Mouse (Mus musculus) embryonic facial prominence, embryonic 10.5 days (tissue): ENCODE data around the gene Il12b. TPM values are rescaled to one million over a fixed set of nuclear protein-coding genes. Genes with fewer than 3 reads are reported as not detected.

Experiments used
- DNase-seq: peaks from one replicate; pipeline ENCODE4 v3.0.0-alpha.2; 2017; ENCODE audit warnings: low spot score
- H3K27ac ChIP-seq: fragments of 300-500 bp; sonication (generic); replicated peaks from 2 replicates; pipeline ENCODE4 v1.5.1; 2016; ENCODE audit warnings: mild to moderate bottlenecking
- H3K27me3 ChIP-seq: fragments of 300-500 bp; sonication (generic); replicated peaks from 2 replicates; pipeline ENCODE4 v1.6.1; 2016; ENCODE audit warnings: low read depth, mild to moderate bottlenecking; ENCODE audit not compliant: poor library complexity, severe bottlenecking
- H3K36me3 ChIP-seq: fragments of 300-500 bp; sonication (generic); replicated peaks from 2 replicates; pipeline ENCODE4 v1.6.1; 2016; ENCODE audit warnings: mild to moderate bottlenecking, moderate library complexity
- H3K4me1 ChIP-seq: fragments of 300-500 bp; sonication (generic); 2 replicates; pipeline ENCODE4 v1.6.1; 2016
- H3K4me3 ChIP-seq: fragments of 300-500 bp; sonication (generic); 2 replicates; pipeline ENCODE4 v1.5.1; 2016; ENCODE audit warnings: mild to moderate bottlenecking, moderate library complexity
- H3K9me3 ChIP-seq: fragments of 300-500 bp; sonication (generic); 2 replicates; pipeline ENCODE4 v1.6.1; 2016; ENCODE audit warnings: mild to moderate bottlenecking
- WGBS: fragments of 180-500 bp; shearing (Covaris S2); methylation state at CpG from one replicate; pipeline ENCODE4 v1.1.7; 2016; 5-methylcytosine and 5-hydroxymethylcytosine counted together
- polyA plus RNA-seq: library from polyadenylated mRNA; unstranded; fragments of >200 nt; fragmentation: Nextera tagmentation; extraction: Ambion mirVana; gene quantifications from 2 replicates; pipeline ENCODE4 v1.2.1, GENCODE M21; 2016

The Il12b gene
- polyA plus RNA-seq, 1 experiment from 2014 or later, result not detected

GRCm38 (mm10) chr11:44461493-44461892, 61.6 kb downstream of the Il12b start:
- 87% methylated on average over 6 of the region's 6 CpGs for WGBS
- peaks cover 62% of the 10 kb centered on the region for H3K36me3 ChIP-seq
- H3K27me3 ChIP-seq, result no peaks in the 10 kb centered on the region
- H3K4me3 ChIP-seq, result no peak overlapping the region
- H3K27ac ChIP-seq, result no peak overlapping the region
- no peaks in the 10 kb centered on the region for H3K4me1 ChIP-seq
- no peak for DNase-seq
- H3K9me3 ChIP-seq, result no peaks in the 10 kb centered on the region

Other genes starting within 250 kb of the Il12b start
- 71.1 and 71.6 TPM in 2 replicates for gene Ublcp1, start 70.4 kb downstream of the Il12b start, polyA plus RNA-seq
- gene Rnf145, start 118.9 kb downstream of the Il12b start, polyA plus RNA-seq, result 87.3 and 90.3 TPM in 2 replicates
- gene Ebf1, start 217.3 kb downstream of the Il12b start, polyA plus RNA-seq, result 38.5 and 41.9 TPM in 2 replicates